Mouse (Mus musculus) hindbrain, embryonic 10.5 days (tissue): ENCODE measurements at regions not wholly inside any gene's neighbourhood (a gene's known extent, or its start where the extent isn't known, plus 50 kb on each side); places are given as distances from the start of the nearest gene placed in this dataset.
A peak's percentile ranks its signal among the peaks of the same experiment; 100 is the strongest.

ENCODE experiments used
- DNase-seq: peaks from one replicate; pipeline ENCODE4 v3.0.0-alpha.2; 2017; ENCODE audit warnings: low spot score
- H3K27ac ChIP-seq: fragments of 300-500 bp; sonication (generic); 2 replicates; pipeline ENCODE4 v1.5.1; 2016; ENCODE audit warnings: mild to moderate bottlenecking, moderate library complexity
- H3K27me3 ChIP-seq: fragments of 300-500 bp; sonication (generic); 2 replicates; pipeline ENCODE4 v1.6.1; 2016; ENCODE audit warnings: mild to moderate bottlenecking; ENCODE audit not compliant: poor library complexity, insufficient read depth, severe bottlenecking
- H3K36me3 ChIP-seq: fragments of 300-500 bp; sonication (generic); 2 replicates; pipeline ENCODE4 v1.6.1; 2016; ENCODE audit warnings: mild to moderate bottlenecking, moderate library complexity
- H3K4me1 ChIP-seq: fragments of 300-500 bp; sonication (generic); replicated peaks from 2 replicates; pipeline ENCODE4 v1.6.1; 2016; ENCODE audit warnings: mild to moderate bottlenecking
- H3K4me3 ChIP-seq: fragments of 300-500 bp; sonication (generic); 2 replicates; pipeline ENCODE4 v1.5.1; 2016; ENCODE audit warnings: mild to moderate bottlenecking, moderate library complexity
- H3K9me3 ChIP-seq: fragments of 300-500 bp; sonication (generic); 2 replicates; pipeline ENCODE4 v1.6.1; 2016; ENCODE audit warnings: mild to moderate bottlenecking, moderate library complexity
- WGBS: fragments of 180-500 bp; shearing (Covaris S2); methylation state at CpG from one replicate; pipeline ENCODE4 v1.1.7; 2016; 5-methylcytosine and 5-hydroxymethylcytosine counted together

GRCm38 (mm10) chr2:116974569-116975060, 96.1 kb downstream of the Tmco5 start:
- Histone ChIP-seq H3K36me3 (no peaks in the 10 kb centered on the region), H3K27ac (peak overlapping the region; percentile 97), H3K4me3 (peak overlapping the region; percentile 54), H3K4me1 (peaks cover 85% of the 10 kb centered on the region), H3K27me3 (peaks cover 10% of the 10 kb centered on the region; the same call in 1 of the 2 replicates), H3K9me3 (no peaks in the 10 kb centered on the region)
- 8% methylated on average over 7 of the region's 7 CpGs for WGBS
- DNase-seq = no peak

DNA sequence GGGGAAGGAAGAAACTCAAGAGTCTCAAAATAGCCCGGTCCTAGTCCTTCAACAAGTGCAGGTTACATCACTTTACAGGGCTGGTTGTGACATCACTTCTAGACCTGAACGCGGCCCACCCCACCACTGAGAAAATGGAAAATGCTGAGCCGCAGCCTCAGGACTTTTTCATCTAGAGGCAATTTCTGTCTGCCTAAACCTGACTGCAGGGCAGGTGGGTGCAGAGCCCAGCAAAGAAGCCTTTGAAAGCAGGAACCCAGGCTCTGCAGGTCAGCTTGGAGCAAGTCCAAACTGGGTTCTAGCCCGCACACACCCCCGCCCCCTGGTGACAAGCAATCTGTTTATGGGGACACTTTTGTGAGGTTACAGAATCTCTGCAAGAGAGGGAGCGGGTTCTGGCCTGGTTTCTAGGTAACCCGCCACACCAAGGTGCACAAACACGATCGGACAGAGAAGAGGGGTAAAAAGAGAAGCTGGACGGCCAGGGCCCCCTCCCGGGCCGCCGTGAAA, 96.7 kb downstream of the Tmco5 start:
- no peaks in the 10 kb centered on the region for H3K36me3 ChIP-seq
- no peak for DNase-seq
- H3K9me3 ChIP-seq = no peaks in the 10 kb centered on the region
- peaks cover 90% of the 10 kb centered on the region for H3K4me1 ChIP-seq
- peaks cover 7% of the 10 kb centered on the region; the same call in 1 of the 2 replicates for H3K27me3 ChIP-seq
- under 1% methylated on average over 14 of the region's 14 CpGs for WGBS
- peak overlapping the region; percentile 97 for H3K27ac ChIP-seq
- peak overlapping the region; percentile 54 for H3K4me3 ChIP-seq

- H3K27me3 ChIP-seq = peaks cover 4% of the 10 kb centered on the region; the same call in 1 of the 2 replicates
- H3K27ac ChIP-seq = peak overlapping the region; percentile 97
- H3K4me1 ChIP-seq = peaks cover 97% of the 10 kb centered on the region
- whole genome bisulfite sequencing = under 1% methylated on average over 54 of the region's 54 CpGs
- peak overlapping the region; percentile 54 for H3K4me3 ChIP-seq
- peak; percentile 95 for DNase-seq
- H3K9me3 ChIP-seq = no peaks in the 10 kb centered on the region
- H3K36me3 ChIP-seq = no peaks in the 10 kb centered on the region
Measured at GRCm38 (mm10) chr2:116975601-116976431, 97.3 kb downstream of the Tmco5 start.

DNA sequence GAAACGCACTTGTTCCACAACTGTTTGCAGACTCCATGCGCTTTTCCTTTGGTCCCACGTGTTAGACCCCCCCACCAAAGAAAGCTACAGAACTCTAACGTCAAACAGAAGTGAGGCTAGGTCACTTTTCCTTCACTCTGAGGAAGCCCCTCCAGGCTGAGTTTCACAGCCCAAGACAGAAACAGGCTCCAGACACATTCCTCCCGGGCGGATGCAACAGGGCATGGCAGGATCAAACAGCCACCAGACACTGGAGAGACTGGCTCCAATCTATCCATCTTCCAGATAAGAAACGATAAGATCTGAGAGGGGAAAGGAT, 97.9 kb downstream of the Tmco5 start:
- Histone ChIP-seq H3K4me3 (peak overlapping the region; percentile 54), H3K27ac (peak overlapping the region; percentile 97), H3K4me1 (peaks cover 97% of the 10 kb centered on the region), H3K9me3 (no peaks in the 10 kb centered on the region), H3K36me3 (no peaks in the 10 kb centered on the region), H3K27me3 (peaks cover 4% of the 10 kb centered on the region; the same call in 1 of the 2 replicates)
- 0% methylated on average over 7 of the region's 7 CpGs for WGBS
- DNase-seq = peak; percentile 68

GRCm38 (mm10) chr2:116976951-116977503, 98.5 kb downstream of the Tmco5 start:
- peak; percentile 31 for DNase-seq
- H3K27ac ChIP-seq = peak overlapping the region; percentile 97
- no peaks in the 10 kb centered on the region for H3K9me3 ChIP-seq
- H3K36me3 ChIP-seq = no peaks in the 10 kb centered on the region
- 3% methylated on average over 9 of the region's 9 CpGs for WGBS
- H3K27me3 ChIP-seq = peaks cover 4% of the 10 kb centered on the region; the same call in 1 of the 2 replicates
- peaks cover 91% of the 10 kb centered on the region for H3K4me1 ChIP-seq
- H3K4me3 ChIP-seq = peak overlapping the region; percentile 54

DNA sequence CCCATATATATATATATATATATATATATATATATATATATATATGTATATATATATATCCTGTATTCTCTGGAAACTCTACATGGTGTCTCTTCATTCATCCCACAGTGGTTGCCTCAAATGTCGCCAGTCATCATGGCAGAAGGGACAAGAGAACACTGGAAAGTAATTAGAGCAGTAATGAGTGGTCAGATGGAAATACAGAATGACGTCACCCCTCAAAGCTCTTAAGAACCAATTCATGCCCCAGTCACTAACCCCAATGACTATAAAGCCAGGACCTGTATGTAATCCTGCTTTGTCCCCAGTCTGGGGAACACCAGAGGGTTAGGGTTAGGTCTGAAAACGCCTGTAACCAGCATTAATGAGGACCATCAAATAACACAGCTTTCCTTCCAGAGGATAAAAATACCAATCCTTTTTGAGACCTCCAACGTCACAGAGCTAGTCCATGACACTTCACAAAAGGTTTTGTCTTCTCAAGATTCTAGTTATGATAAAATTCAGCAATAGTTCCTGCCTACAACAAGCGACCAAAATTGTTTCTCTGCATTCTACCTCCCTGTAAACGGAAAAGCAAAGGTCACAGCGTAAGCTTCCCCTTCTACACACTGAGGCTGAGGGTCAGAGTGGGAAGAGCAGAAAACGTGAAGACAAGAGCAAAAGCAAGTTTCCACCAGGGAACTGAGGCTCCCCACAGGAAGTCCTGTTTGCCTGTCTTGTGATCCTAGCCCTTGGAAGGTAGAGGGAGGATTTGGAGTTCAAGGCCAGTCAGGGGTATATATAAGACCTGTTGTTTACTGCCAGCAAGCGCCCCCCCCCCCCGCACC, 99.5 kb downstream of the Tmco5 start:
- H3K4me1 ChIP-seq = peaks cover 81% of the 10 kb centered on the region
- H3K36me3 ChIP-seq = no peaks in the 10 kb centered on the region
- 51% methylated on average over 10 of the region's 10 CpGs for WGBS
- peak overlapping the region; percentile 83 for H3K27ac ChIP-seq
- no peaks in the 10 kb centered on the region for H3K9me3 ChIP-seq
- H3K27me3 ChIP-seq = peaks cover 4% of the 10 kb centered on the region; the same call in 1 of the 2 replicates
- no peak for DNase-seq
- H3K4me3 ChIP-seq = no peak overlapping the region

DNA sequence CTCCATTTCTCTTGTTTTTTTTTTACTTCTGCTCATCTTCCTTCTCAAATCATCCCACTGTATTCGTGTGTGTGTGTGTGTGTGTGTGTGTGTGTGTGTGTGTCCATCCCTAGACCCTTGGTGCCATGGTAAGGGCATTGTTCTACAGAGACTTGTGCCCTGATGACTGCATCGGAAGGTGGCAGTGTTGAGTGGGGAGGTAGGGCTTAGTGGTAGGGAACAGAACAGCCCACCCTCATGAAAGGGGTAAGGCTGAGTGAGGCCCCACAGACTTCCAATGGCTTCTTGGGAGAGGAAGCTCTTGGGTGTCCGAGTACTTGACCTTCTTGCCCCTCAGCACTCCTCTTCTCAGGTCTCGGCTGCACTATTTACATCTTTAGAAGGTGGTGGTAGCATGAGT, 100.3 kb downstream of the Tmco5 start:
- H3K4me1 ChIP-seq = peaks cover 73% of the 10 kb centered on the region
- WGBS = 50% methylated on average over 4 of the region's 4 CpGs
- peaks cover 4% of the 10 kb centered on the region; the same call in 1 of the 2 replicates for H3K27me3 ChIP-seq
- no peaks in the 10 kb centered on the region for H3K36me3 ChIP-seq
- H3K9me3 ChIP-seq = no peaks in the 10 kb centered on the region
- DNase-seq = no peak
- no peak overlapping the region for H3K4me3 ChIP-seq
- peak overlapping the region; percentile 83 for H3K27ac ChIP-seq

DNA sequence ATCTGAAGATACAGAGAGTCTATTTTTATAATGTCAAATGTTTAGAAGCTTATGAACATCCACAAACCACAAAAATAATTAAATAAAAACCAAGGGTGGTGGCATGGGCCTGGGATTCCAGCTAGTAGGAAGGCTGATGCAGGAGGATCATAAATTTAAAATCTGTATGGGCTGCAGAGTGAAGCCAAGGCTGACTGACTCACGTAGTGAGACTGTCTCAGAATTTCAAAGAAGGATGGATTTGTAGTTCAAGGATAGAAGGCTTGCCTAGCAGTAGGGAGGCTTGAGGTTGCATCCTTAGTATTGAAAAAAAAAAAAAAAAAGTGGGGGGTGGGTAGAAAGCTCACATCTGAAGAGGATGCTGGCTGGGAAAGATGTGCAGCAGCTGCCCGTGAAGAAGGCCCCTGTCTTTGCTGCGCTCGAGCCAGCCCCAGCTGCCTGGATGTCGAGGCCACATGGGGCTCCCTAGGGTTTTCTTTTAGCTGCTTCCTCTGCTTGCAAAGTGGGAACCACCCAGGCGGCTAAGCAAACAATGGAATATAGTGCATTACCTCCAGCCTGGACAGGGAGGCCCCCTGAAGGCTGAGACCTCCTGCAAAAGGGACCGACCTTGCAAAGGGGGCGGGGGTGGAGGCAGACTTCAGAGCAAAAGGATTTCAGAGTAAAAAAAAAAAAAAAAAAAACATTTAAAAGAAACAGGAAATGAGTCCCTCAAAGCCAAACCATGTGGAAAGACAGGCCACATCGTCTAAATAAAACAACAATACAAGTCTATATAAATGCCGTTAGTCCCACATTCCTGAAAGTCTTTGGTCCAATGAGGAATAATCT, 101.3 kb downstream of the Tmco5 start:
- Histone ChIP-seq H3K27ac (peak overlapping the region; percentile 83), H3K27me3 (no peaks in the 10 kb centered on the region), H3K4me3 (no peak overlapping the region), H3K9me3 (no peaks in the 10 kb centered on the region), H3K4me1 (peaks cover 63% of the 10 kb centered on the region), H3K36me3 (no peaks in the 10 kb centered on the region)
- peak; percentile 79 for DNase-seq
- WGBS = under 1% methylated on average over 10 of the region's 10 CpGs

- H3K4me1 ChIP-seq = peaks cover 54% of the 10 kb centered on the region
- no peaks in the 10 kb centered on the region for H3K27me3 ChIP-seq
- H3K9me3 ChIP-seq = no peaks in the 10 kb centered on the region
- H3K27ac ChIP-seq = peak overlapping the region; percentile 83
- H3K36me3 ChIP-seq = no peaks in the 10 kb centered on the region
- 28% methylated on average over 5 of the region's 5 CpGs for WGBS
- peak; percentile 14 for DNase-seq
- no peak overlapping the region for H3K4me3 ChIP-seq
Measured at GRCm38 (mm10) chr2:116980692-116981091, 102.2 kb downstream of the Tmco5 start.

DNA sequence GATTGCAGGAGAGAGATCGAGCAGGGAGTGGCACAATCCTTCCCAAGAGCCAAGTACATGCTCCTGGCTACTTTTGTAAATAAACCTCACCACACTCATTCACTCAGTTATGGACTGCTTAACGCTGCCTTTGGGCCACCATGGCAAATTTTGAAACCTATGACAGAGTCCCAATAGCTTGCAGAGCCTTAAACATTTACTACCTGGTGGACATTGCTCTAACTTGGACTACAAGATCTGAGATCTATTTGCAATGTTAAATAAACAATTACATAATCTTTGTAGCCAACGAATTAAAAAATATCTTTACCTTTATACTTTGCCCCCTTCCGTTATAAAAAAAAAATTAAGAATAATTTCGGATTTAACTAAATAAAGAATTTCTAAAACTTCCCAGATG, 104.9 kb downstream of the Tmco5 start:
- Histone ChIP-seq H3K36me3 (no peaks in the 10 kb centered on the region), H3K27ac (no peak overlapping the region), H3K27me3 (no peaks in the 10 kb centered on the region), H3K4me3 (no peak overlapping the region), H3K9me3 (no peaks in the 10 kb centered on the region), H3K4me1 (peaks cover 29% of the 10 kb centered on the region)
- no peak for DNase-seq
- 88% methylated on average over 5 of the region's 5 CpGs for WGBS

DNA sequence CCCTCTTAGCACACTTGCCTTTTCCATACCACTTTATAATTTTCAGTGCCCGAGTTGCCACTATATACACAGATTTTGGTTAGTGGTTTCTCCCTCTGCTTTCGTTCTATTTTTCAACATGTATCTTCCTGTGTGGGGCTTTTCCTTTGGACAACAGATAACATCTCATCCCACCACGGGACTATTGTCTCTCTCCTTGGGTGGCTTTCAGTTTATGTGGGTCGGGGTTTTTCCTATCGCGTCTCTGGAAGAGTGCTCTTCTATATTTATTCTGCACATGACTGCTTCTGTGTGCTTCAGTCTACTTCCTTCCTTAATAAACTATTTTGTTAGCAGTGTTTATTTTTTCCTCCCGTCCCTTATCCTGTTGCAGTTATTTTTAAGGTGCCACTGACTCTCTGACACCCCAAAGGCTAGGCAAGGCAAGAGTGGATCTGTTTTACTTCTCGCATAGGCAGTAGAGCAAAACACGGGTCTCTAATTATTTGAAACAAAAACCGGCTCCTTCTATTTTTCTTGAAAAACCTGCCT, 105.4 kb downstream of the Tmco5 start:
- no peak for DNase-seq
- Histone ChIP-seq H3K9me3 (no peaks in the 10 kb centered on the region), H3K27me3 (no peaks in the 10 kb centered on the region), H3K4me3 (no peak overlapping the region), H3K36me3 (no peaks in the 10 kb centered on the region), H3K27ac (no peak overlapping the region), H3K4me1 (peaks cover 24% of the 10 kb centered on the region)
- WGBS = 61% methylated on average over 10 of the region's 10 CpGs

- Histone ChIP-seq H3K36me3 (no peaks in the 10 kb centered on the region), H3K27me3 (no peaks in the 10 kb centered on the region), H3K9me3 (no peaks in the 10 kb centered on the region), H3K4me3 (no peak overlapping the region), H3K4me1 (peaks cover 17% of the 10 kb centered on the region), H3K27ac (no peak overlapping the region)
- 79% methylated on average over 3 of the region's 3 CpGs for WGBS
- DNase-seq = no peak
Measured at GRCm38 (mm10) chr2:116984597-116984996, 106.1 kb downstream of the Tmco5 start.
